Mouse (Mus musculus): ENCODE measurements around the gene 4921536K21Rik. TPM values are rescaled to one million over a fixed set of nuclear protein-coding genes. Genes with fewer than 3 reads are reported as not detected.
A peak's percentile ranks its signal among the peaks of the same experiment; 100 is the strongest.

4921536K21Rik gene
- polyA plus RNA-seq, 1 experiment from 2014 or later, result 0.26 TPM

- H3K27ac ChIP-seq, result no peak overlapping the region
- H3K4me3 ChIP-seq (ENCODE audit: inconsistent target), result no peak overlapping the region
- whole genome bisulfite sequencing (ENCODE audit: missing documents), result 13% methylated on average over 1 of the region's 1 CpGs
- H3K36me3 ChIP-seq (ENCODE audit: inconsistent target), result peaks cover 21% of the 10 kb centered on the region; the same call in 1 of the 2 replicates
- H3K79me2 ChIP-seq (ENCODE audit: inconsistent target), result no peaks in the 10 kb centered on the region
Measured at GRCm38 (mm10) chr11:3918738-3919137, 23.8 kb upstream of the 4921536K21Rik start.

- Histone ChIP-seq H3K4me3 (ENCODE audit: inconsistent target) (peak within 1 kb of the TSS; percentile 86), H3K27ac (peak within 1 kb of the TSS; percentile 91), H3K79me2 (ENCODE audit: inconsistent target) (peaks cover 42% of the 10 kb centered on the region), H3K36me3 (ENCODE audit: inconsistent target) (peaks cover 3% of the 10 kb centered on the region; the same call in 1 of the 2 replicates)
- WGBS (ENCODE audit: missing documents), result 0% methylated on average over 24 of the region's 28 CpGs
Measured at GRCm38 (mm10) chr11:3914109-3914840, 19.4 kb upstream of the 4921536K21Rik start, which contains the start of gene Slc35e4. TSS of gene Slc35e4 (minus strand) at chr11:3914664.

- Histone ChIP-seq H3K36me3 (ENCODE audit: inconsistent target) (no peaks in the 10 kb centered on the region; the same call in 1 of the 2 replicates), H3K27ac (peak overlapping the region; percentile 91), H3K4me3 (ENCODE audit: inconsistent target) (peak overlapping the region; percentile 86), H3K79me2 (ENCODE audit: inconsistent target) (peaks cover 49% of the 10 kb centered on the region)
- under 1% methylated on average over 65 of the region's 65 CpGs for WGBS (ENCODE audit: missing documents)
Measured at GRCm38 (mm10) chr11:3913316-3914108, 18.6 kb upstream of the 4921536K21Rik start.

- H3K27ac ChIP-seq, result peak overlapping the region; percentile 81
- WGBS (ENCODE audit: missing documents), result 14% methylated on average over 16 of the region's 16 CpGs
- no peaks in the 10 kb centered on the region; the same call in 1 of the 2 replicates for H3K36me3 ChIP-seq (ENCODE audit: inconsistent target)
- peak overlapping the region; percentile 86 for H3K4me3 ChIP-seq (ENCODE audit: inconsistent target)
- peaks cover 56% of the 10 kb centered on the region for H3K79me2 ChIP-seq (ENCODE audit: inconsistent target)
Measured at GRCm38 (mm10) chr11:3912875-3913271, 18.0 kb upstream of the 4921536K21Rik start.

GRCm38 (mm10) chr11:3912100-3912874 is 17.4 kb upstream of the 4921536K21Rik start:
- WGBS (ENCODE audit: missing documents), result 70% methylated on average over 19 of the region's 19 CpGs
- Histone ChIP-seq H3K27ac (peak overlapping the region; percentile 68), H3K4me3 (ENCODE audit: inconsistent target) (peak overlapping the region; percentile 86), H3K79me2 (ENCODE audit: inconsistent target) (peaks cover 62% of the 10 kb centered on the region), H3K36me3 (ENCODE audit: inconsistent target) (peaks cover 3% of the 10 kb centered on the region; the same call in 1 of the 2 replicates)

- Histone ChIP-seq H3K4me3 (ENCODE audit: inconsistent target) (peak overlapping the region; percentile 86), H3K27ac (peak overlapping the region; percentile 68), H3K36me3 (ENCODE audit: inconsistent target) (peaks cover 12% of the 10 kb centered on the region; the same call in 1 of the 2 replicates), H3K79me2 (ENCODE audit: inconsistent target) (peaks cover 70% of the 10 kb centered on the region)
- 71% methylated on average over 5 of the region's 6 CpGs for WGBS (ENCODE audit: missing documents)
Measured at GRCm38 (mm10) chr11:3911440-3911839, 16.5 kb upstream of the 4921536K21Rik start.

- peak overlapping the region; percentile 68 for H3K27ac ChIP-seq
- peaks cover 15% of the 10 kb centered on the region; the same call in 1 of the 2 replicates for H3K36me3 ChIP-seq (ENCODE audit: inconsistent target)
- H3K4me3 ChIP-seq (ENCODE audit: inconsistent target), result peak overlapping the region; percentile 86
- H3K79me2 ChIP-seq (ENCODE audit: inconsistent target), result peaks cover 74% of the 10 kb centered on the region
- WGBS (ENCODE audit: missing documents), result 49% methylated on average over 5 of the region's 5 CpGs
Measured at GRCm38 (mm10) chr11:3910513-3911310, 15.8 kb upstream of the 4921536K21Rik start.

GRCm38 (mm10) chr11:3909236-3909635 is 14.3 kb upstream of the 4921536K21Rik start:
- Histone ChIP-seq H3K36me3 (ENCODE audit: inconsistent target) (peaks cover 15% of the 10 kb centered on the region; the same call in 1 of the 2 replicates), H3K27ac (no peak overlapping the region), H3K79me2 (ENCODE audit: inconsistent target) (peaks cover 74% of the 10 kb centered on the region), H3K4me3 (ENCODE audit: inconsistent target) (no peak overlapping the region)
- 92% methylated on average over 4 of the region's 4 CpGs for WGBS (ENCODE audit: missing documents)

- H3K36me3 ChIP-seq (ENCODE audit: inconsistent target), result peaks cover 15% of the 10 kb centered on the region; the same call in 1 of the 2 replicates
- peaks cover 44% of the 10 kb centered on the region for H3K79me2 ChIP-seq (ENCODE audit: inconsistent target)
- no peak overlapping the region for H3K4me3 ChIP-seq (ENCODE audit: inconsistent target)
- WGBS (ENCODE audit: missing documents), result 92% methylated on average over 1 of the region's 1 CpGs
- H3K27ac ChIP-seq, result no peak overlapping the region
Measured at GRCm38 (mm10) chr11:3905446-3905845, 10.5 kb upstream of the 4921536K21Rik start.

- Histone ChIP-seq H3K27ac (no peak overlapping the region), H3K79me2 (ENCODE audit: inconsistent target) (peaks cover 36% of the 10 kb centered on the region), H3K4me3 (ENCODE audit: inconsistent target) (no peak overlapping the region), H3K36me3 (ENCODE audit: inconsistent target) (peaks cover 15% of the 10 kb centered on the region; the same call in 1 of the 2 replicates)
- 88% methylated on average over 6 of the region's 6 CpGs for WGBS (ENCODE audit: missing documents)
Measured at GRCm38 (mm10) chr11:3904673-3905072, 9.8 kb upstream of the 4921536K21Rik start.

- WGBS (ENCODE audit: missing documents), result 48% methylated on average over 5 of the region's 5 CpGs
- Histone ChIP-seq H3K27ac (no peak overlapping the region), H3K4me3 (ENCODE audit: inconsistent target) (no peak overlapping the region), H3K36me3 (ENCODE audit: inconsistent target) (peaks cover 15% of the 10 kb centered on the region; the same call in 1 of the 2 replicates), H3K79me2 (ENCODE audit: inconsistent target) (peaks cover 20% of the 10 kb centered on the region)
Measured at GRCm38 (mm10) chr11:3903046-3903445, 8.1 kb upstream of the 4921536K21Rik start.

GRCm38 (mm10) chr11:3902516-3902915 is 7.6 kb upstream of the 4921536K21Rik start:
- H3K36me3 ChIP-seq (ENCODE audit: inconsistent target), result peaks cover 13% of the 10 kb centered on the region; the same call in 1 of the 2 replicates
- WGBS (ENCODE audit: missing documents), result 97% methylated on average over 3 of the region's 3 CpGs

GRCm38 (mm10) chr11:3900296-3900695 is 5.4 kb upstream of the 4921536K21Rik start:
- Histone ChIP-seq H3K27ac (no peak overlapping the region), H3K36me3 (ENCODE audit: inconsistent target) (no peaks in the 10 kb centered on the region), H3K4me3 (ENCODE audit: inconsistent target) (no peak overlapping the region), H3K79me2 (ENCODE audit: inconsistent target) (no peaks in the 10 kb centered on the region)
- WGBS (ENCODE audit: missing documents), result 86% methylated on average over 6 of the region's 6 CpGs

More at GRCm38 (mm10) chr11:3902516-3902915, 7.6 kb upstream of the 4921536K21Rik start:
- Histone ChIP-seq H3K79me2 (ENCODE audit: inconsistent target) (peaks cover 14% of the 10 kb centered on the region), H3K27ac (no peak overlapping the region), H3K4me3 (ENCODE audit: inconsistent target) (no peak overlapping the region)

Data from macrophage (primary cell).